Mouse (Mus musculus): ENCODE results near the gene Gnb1. TPM values are rescaled to one million over a fixed set of nuclear protein-coding genes. Genes with fewer than 3 reads are reported as not detected.
A peak's percentile ranks its signal among the peaks of the same experiment; 100 is the strongest.
"Not testable (repeated sequence)": the region's sequence is repeated elsewhere in the genome, so short reads cannot be mapped to it uniquely, and the experiment has no call there.

Gnb1 gene
- polyA plus RNA-seq, 1 experiment from 2014 or later: 174 TPM

- Histone ChIP-seq H3K4me3 (no peak overlapping the region), H3K4me2 (no peak overlapping the region), H3K4me1 (peaks cover 67% of the 10 kb centered on the region), H3K27me3 (replicated peaks) (no peaks in the 10 kb centered on the region), H3K9me3 (replicated peaks) (no peaks in the 10 kb centered on the region), H3K9ac (no peak overlapping the region), H3K36me3 (peaks cover 47% of the 10 kb centered on the region), H3K27ac (peak overlapping the region; percentile 81; the same call in 1 of the 2 replicates)
- WGBS (ENCODE audit: insufficient replicate concordance): 70% methylated on average over 2 of the region's 2 CpGs
- no peak for ATAC-seq
Measured at GRCm38 (mm10) chr4:155560932-155561331, 69.8 kb downstream of the Gnb1 start.

GRCm38 (mm10) chr4:155561661-155562442 is 70.7 kb downstream of the Gnb1 start, which contains the start of gene Nadk:
Gene Nadk (plus strand): TSS chr4:155562378.
- Histone ChIP-seq H3K36me3 (peaks cover 38% of the 10 kb centered on the region), H3K4me1 (peaks cover 76% of the 10 kb centered on the region), H3K27ac (peak within 1 kb of the TSS; percentile 81), H3K9ac (peak within 1 kb of the TSS; percentile 73), H3K27me3 (replicated peaks) (no peaks in the 10 kb centered on the region), H3K4me2 (peak within 1 kb of the TSS; percentile 95), H3K9me3 (replicated peaks) (no peaks in the 10 kb centered on the region), H3K4me3 (peak within 1 kb of the TSS; percentile 87)
- ATAC-seq: no peak
- 69% methylated on average over 7 of the region's 7 CpGs for WGBS (ENCODE audit: insufficient replicate concordance)

- Histone ChIP-seq H3K9me3 (replicated peaks) (no peaks in the 10 kb centered on the region), H3K36me3 (peaks cover 32% of the 10 kb centered on the region), H3K4me1 (peaks cover 85% of the 10 kb centered on the region), H3K4me2 (peak overlapping the region; percentile 95), H3K27ac (peak overlapping the region; percentile 81), H3K4me3 (peak overlapping the region; percentile 87), H3K27me3 (replicated peaks) (no peaks in the 10 kb centered on the region), H3K9ac (peak overlapping the region; percentile 73)
- no peak for ATAC-seq
- WGBS (ENCODE audit: insufficient replicate concordance): 6% methylated on average over 19 of the region's 19 CpGs
Measured at GRCm38 (mm10) chr4:155562725-155563399, 71.7 kb downstream of the Gnb1 start.

DNA sequence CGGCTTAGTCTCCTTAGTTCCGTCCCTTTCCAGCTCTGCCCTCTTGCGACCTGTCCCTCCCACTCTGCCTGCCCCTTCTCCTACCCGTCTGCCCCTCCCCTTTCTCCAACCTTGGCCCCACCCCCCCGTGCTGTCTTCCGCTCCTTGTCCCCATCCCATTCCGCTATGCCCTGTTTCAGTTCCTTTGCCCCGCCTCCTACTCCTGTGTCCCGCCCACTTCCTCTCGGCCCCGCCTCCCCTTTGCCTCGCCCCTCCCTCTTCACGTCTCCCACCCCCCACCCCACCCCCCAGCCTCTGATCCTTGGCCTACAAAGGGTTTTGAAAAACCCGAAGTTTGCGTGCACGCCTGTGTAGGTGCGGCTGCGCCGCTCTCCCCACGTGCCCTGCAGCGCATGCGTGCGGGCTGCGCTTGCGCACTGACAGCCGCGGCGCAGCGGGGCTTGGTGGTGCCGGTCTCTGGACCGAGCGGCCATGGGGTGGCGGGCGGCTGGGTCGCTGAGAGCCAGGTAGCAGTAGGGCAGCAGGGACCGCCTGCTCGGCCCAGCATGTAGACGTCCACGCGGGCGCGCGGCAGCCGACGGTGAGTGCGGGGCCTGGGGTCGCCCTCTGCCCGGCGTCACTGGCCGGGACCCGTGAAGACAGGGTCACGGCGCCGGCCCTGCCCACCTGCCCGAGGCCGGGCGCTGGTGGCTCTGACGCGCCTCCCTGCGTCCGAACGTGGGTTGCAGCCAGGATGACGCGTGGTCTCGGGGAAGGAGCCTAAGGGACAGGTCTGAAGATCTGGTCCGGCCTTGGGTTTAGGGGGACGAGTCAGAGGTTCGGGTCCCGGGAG is 72.5 kb downstream of the Gnb1 start:
- Histone ChIP-seq H3K4me2 (peak overlapping the region; percentile 95), H3K27ac (peak overlapping the region; percentile 92), H3K9me3 (replicated peaks) (no peaks in the 10 kb centered on the region), H3K4me3 (peak overlapping the region; percentile 87), H3K27me3 (replicated peaks) (no peaks in the 10 kb centered on the region), H3K9ac (peak overlapping the region; percentile 86), H3K4me1 (peaks cover 82% of the 10 kb centered on the region), H3K36me3 (peaks cover 25% of the 10 kb centered on the region)
- WGBS (ENCODE audit: insufficient replicate concordance): 1% methylated on average over 69 of the region's 69 CpGs
- peak; percentile 94 for ATAC-seq

- peaks cover 73% of the 10 kb centered on the region for H3K4me1 ChIP-seq
- H3K4me2 ChIP-seq: peak overlapping the region; percentile 95
- ATAC-seq: no peak
- no peaks in the 10 kb centered on the region for H3K9me3 ChIP-seq (replicated peaks)
- peaks cover 16% of the 10 kb centered on the region for H3K36me3 ChIP-seq
- 11% methylated on average over 20 of the region's 20 CpGs for WGBS (ENCODE audit: insufficient replicate concordance)
- peak overlapping the region; percentile 86 for H3K9ac ChIP-seq
- H3K27ac ChIP-seq: peak overlapping the region; percentile 92
- H3K4me3 ChIP-seq: peak overlapping the region; percentile 87
- H3K27me3 ChIP-seq (replicated peaks): no peaks in the 10 kb centered on the region
Measured at GRCm38 (mm10) chr4:155564315-155565069, 73.3 kb downstream of the Gnb1 start.

DNA sequence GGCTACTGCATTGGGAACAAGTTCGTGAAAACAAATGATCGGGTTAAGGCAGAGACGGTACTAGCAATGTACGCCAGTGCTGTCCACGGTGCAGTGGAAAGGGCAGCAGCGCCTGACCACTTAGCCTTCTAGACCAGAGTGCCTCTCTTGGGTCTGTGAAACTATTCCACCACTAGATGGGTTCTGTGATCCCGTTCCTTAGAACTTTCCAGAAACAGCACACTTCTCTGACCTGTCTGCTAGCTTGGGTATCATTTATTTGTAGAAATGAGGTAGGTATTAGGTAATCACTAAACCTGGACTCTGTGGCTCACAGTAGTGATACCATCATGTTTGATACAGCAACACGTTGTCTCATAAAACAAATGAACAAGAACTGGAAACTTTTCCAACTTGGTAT is 75.4 kb downstream of the Gnb1 start:
- Histone ChIP-seq H3K27ac (0 out of 2 replicates have a peak overlapping the region, but pooled peaks have one; percentile 12), H3K4me1 (peaks cover 70% of the 10 kb centered on the region), H3K4me3 (no peak overlapping the region), H3K36me3 (no peaks in the 10 kb centered on the region; the same call in 1 of the 2 replicates), H3K4me2 (no peak overlapping the region), H3K27me3 (replicated peaks) (no peaks in the 10 kb centered on the region), H3K9ac (no peak overlapping the region), H3K9me3 (replicated peaks) (no peaks in the 10 kb centered on the region)
- 61% methylated on average over 8 of the region's 8 CpGs for WGBS (ENCODE audit: insufficient replicate concordance)
- ATAC-seq: no peak

DNA sequence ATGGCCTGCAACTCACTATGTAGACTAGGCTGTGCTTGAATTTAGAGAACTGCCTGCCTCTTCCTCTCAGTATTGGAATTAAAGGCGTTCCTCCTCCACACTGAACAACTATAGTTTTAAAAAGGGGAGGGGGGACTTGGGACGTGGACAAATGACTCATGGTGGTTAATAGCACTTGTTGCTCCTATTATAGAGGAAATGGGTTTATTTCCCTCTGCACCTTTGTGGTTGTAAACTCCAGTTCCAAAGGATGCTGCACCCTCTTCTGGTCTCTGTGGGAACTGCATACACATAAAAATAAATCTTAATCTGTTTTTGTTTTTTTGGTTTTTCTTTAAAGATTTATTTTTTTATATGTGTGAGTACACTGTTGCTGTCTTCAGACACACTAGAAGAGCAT is 77.0 kb downstream of the Gnb1 start:
- Histone ChIP-seq H3K4me2 (no peak overlapping the region), H3K4me1 (peaks cover 65% of the 10 kb centered on the region), H3K9me3 (replicated peaks) (no peaks in the 10 kb centered on the region), H3K9ac (no peak overlapping the region), H3K36me3 (no peaks in the 10 kb centered on the region; the same call in 1 of the 2 replicates), H3K4me3 (no peak overlapping the region), H3K27me3 (replicated peaks) (no peaks in the 10 kb centered on the region), H3K27ac (no peak overlapping the region)
- ATAC-seq: no peak
- 12% methylated on average over 2 of the region's 2 CpGs for WGBS (ENCODE audit: insufficient replicate concordance)

DNA sequence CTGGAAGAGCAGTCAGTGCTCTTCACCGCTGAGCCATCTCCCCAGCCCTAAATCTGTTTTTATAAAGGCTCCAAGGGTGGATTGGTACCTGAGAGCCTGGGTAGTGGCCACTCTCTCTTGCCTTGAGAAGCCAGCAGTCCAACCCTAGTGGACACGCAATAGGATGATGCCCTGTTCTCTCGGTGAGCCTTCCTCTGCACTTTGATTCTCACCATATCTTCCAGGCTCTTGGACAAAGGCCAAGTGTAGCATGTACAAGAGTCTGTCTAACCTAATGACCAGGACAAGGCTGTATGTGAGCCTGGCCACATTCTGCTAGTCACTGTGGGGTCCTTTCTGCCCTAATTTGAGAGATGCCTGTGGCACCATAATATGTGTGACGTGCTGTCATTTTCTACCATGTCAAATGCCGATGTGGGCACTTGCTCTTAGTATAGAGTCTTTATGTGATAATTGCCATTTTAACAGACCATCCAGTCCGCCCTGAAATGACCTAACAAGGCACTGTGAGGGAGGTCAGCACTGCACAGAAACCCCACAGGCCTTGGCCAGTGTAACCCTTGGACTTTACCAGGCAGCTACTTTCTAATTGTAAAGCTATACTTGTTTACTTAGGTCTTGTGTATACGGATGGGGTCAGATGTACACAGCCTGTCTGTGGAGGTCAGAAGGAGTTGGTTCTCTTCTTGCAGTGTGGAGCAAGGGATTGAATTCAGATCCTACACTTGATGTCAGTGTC is 77.6 kb downstream of the Gnb1 start:
- H3K9ac ChIP-seq: no peak overlapping the region
- 79% methylated on average over 7 of the region's 7 CpGs for WGBS (ENCODE audit: insufficient replicate concordance)
- H3K27ac ChIP-seq: peak overlapping the region; percentile 50; the same call in 1 of the 2 replicates
- H3K4me2 ChIP-seq: no peak overlapping the region
- H3K4me1 ChIP-seq: peaks cover 71% of the 10 kb centered on the region
- H3K36me3 ChIP-seq: no peaks in the 10 kb centered on the region; the same call in 1 of the 2 replicates
- H3K4me3 ChIP-seq: no peak overlapping the region
- H3K27me3 ChIP-seq (replicated peaks): no peaks in the 10 kb centered on the region
- peak; percentile 31 for ATAC-seq
- no peaks in the 10 kb centered on the region for H3K9me3 ChIP-seq (replicated peaks)

DNA sequence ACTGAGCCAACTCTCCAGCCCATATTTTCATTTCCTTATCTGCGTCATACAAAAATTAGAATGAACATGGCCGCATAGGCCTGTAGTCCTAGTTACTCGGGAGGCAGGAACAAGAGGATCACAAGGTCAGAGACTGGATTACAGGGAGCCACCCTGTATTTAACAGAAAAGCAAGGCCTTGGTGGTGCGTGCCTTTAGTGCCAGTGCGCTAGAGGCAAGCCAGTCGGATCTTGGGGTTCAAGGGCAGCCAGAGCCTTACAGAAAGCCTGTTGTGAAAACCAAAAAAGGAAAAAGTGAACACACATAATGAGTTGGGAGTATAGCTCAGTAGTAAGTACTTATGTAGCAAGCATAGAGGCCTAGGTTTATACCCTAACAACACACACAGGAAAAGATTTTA is 78.7 kb downstream of the Gnb1 start:
- ATAC-seq: no peak
- H3K4me1 ChIP-seq: peaks cover 71% of the 10 kb centered on the region
- no peaks in the 10 kb centered on the region; the same call in 1 of the 2 replicates for H3K36me3 ChIP-seq
- no peak overlapping the region for H3K4me3 ChIP-seq
- H3K9ac ChIP-seq: no peak overlapping the region
- no peaks in the 10 kb centered on the region for H3K9me3 ChIP-seq (replicated peaks)
- H3K27ac ChIP-seq: no peak overlapping the region
- H3K27me3 ChIP-seq (replicated peaks): no peaks in the 10 kb centered on the region
- WGBS (ENCODE audit: insufficient replicate concordance): 69% methylated on average over 6 of the region's 6 CpGs
- no peak overlapping the region for H3K4me2 ChIP-seq

DNA sequence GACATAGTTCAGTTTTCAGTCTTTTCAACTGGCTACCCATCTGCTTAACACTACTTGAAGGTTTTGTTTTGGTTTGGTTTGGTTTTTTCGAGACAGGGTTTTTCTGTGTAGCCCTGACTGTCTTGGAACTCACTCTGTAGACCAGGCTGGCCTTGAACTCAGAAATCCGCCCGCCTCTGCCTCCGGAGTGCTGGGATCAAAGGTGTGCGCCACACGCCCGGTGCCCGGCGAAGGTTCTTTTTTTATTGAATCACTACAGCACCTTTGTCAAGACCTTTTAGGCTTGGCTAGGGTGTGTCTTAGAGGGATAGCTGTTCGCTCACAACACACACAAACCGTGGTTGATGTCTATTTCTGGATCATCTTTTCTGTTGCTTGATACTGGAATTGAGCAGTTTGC is 79.2 kb downstream of the Gnb1 start:
- H3K27me3 ChIP-seq (replicated peaks); H3K9me3 ChIP-seq (replicated peaks); H3K36me3 ChIP-seq; H3K4me2 ChIP-seq; H3K9ac ChIP-seq; H3K4me3 ChIP-seq; ATAC-seq: not testable (repeated sequence)
- 79% methylated on average over 11 of the region's 11 CpGs for WGBS (ENCODE audit: insufficient replicate concordance)
- 0 out of 2 replicates have a peak overlapping the region, but pooled peaks have one; percentile 0 for H3K27ac ChIP-seq
- H3K4me1 ChIP-seq: peaks cover 69% of the 10 kb centered on the region
